Mouse (Mus musculus): ENCODE data around the gene Eif4g2.

- TF ChIP-seq GATA1 (IDR thresholded peaks at IDR 0.05; ENCODE audit: borderline replicate concordance, low read length), result no peak
- TF ChIP-seq CTCF (IDR thresholded peaks at IDR 0.05; ENCODE audit: low read depth, low read length), result no peak
- TF ChIP-seq TAL1 (conservative IDR thresholded peaks at IDR 0.05; ENCODE audit: low read depth, low read length), result no peak
These were observed 897 bp upstream of the Eif4g2 start for GRCm38 (mm10) chr7:111083733-111084120.
